Comparison of ENCODE assay signal across 19 mouse cellular contexts in the genomic region with DNA sequence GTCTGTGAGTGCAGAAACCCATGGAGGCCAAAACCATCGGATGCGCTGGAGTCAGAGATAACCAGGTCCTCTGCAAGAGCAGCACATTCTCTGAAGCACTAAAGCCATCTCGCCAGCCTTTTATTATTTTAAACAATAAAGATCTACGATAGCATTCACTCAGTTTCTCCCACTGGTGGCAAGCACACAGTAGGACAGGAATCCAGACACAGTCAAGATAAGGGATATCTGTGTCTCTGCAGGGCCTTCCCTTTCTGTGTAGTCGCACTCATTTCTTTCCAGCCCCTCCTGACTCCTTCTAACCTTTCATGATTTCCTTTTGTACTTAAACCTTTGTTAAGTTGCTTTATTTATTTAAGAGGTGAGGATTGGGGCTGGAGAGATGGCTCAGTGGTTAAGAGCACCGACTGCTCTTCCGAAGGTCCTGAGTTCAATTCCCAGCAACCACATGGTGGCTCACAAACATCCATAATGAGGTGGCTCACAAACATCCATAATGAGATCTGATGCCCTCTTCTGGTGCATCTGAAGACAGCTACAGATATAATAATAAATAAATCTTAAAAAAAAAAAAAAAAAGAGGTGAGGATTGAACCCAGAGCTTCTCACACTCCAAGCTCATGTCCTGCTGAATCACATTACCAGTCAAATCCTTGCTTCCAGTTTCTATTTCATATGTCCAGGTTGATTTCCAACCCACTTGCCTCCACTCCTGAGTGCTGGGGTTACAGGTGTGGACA. TPM values are rescaled to one million over a fixed set of nuclear protein-coding genes. Genes with fewer than 3 reads are reported as not detected.
DNase-seq lines count a peak whose midpoint lies in the region; ATAC-seq and TF ChIP-seq lines count a peak whose summit lies in the region.
"Had no signal": no experiment of that assay in that cellular context is flagged by ENCODE, and none has a peak within 500 bp of the region (broad histone marks: within the 10 kb centered on the region; RNA-seq: fewer than 3 reads in every experiment).

No protein-coding gene starts in this region.

- H3K4me3 ChIP-seq in forebrain, postnatal 0 days (ENCODE audit: low read depth, low read length), result no peak overlapping the region
- H3K4me3 ChIP-seq in forebrain, embryonic 12.5 days (replicated peaks), result no peak overlapping the region
- H3K4me3 ChIP-seq in intestine, postnatal 0 days (ENCODE audit: low read depth, low read length), result no peak overlapping the region
- H3K4me3 ChIP-seq in intestine, embryonic 16.5 days (ENCODE audit: low read length), result no peak overlapping the region
- H3K4me3 ChIP-seq in liver, embryonic 15.5 days (replicated peaks), result no peak overlapping the region
- H3K4me3 ChIP-seq in liver, embryonic 11.5 days (ENCODE audit: low read depth, low read length), result no peak overlapping the region
- H3K4me3 ChIP-seq in stomach, postnatal 0 days (ENCODE audit: low read depth, low read length), result no peak overlapping the region
- H3K4me3 ChIP-seq in lung, adult 2 months (replicated peaks; ENCODE audit: extremely low read depth, low read depth, low read length), result no peak overlapping the region
- H3K4me3 ChIP-seq: embryonic facial prominence, embryonic 12.5 days; heart, embryonic 12.5 days; hindbrain, embryonic 10.5 days had no signal

- DNase-seq in forebrain, postnatal 0 days, result no peak
- no peak for DNase-seq in liver, embryonic 11.5 days (ENCODE audit: low spot score)
- DNase-seq in stomach, postnatal 0 days (ENCODE audit: low spot score), result no peak
- no peak for DNase-seq in lung, adult 2 months
- DNase-seq: adrenal gland, adult 8-10 months; cerebellum, adult 11 months; cerebellum, adult 9-10 months; cerebellum, postnatal 25 days; heart, adult 18-20 months had no signal

- H3K9me3 ChIP-seq in forebrain, postnatal 0 days (ENCODE audit: low read length), result no peaks in the 10 kb centered on the region
- H3K9me3 ChIP-seq in forebrain, embryonic 12.5 days, result no peaks in the 10 kb centered on the region
- H3K9me3 ChIP-seq in intestine, postnatal 0 days (ENCODE audit: control insufficient read depth), result no peaks in the 10 kb centered on the region
- no peaks in the 10 kb centered on the region for H3K9me3 ChIP-seq in intestine, embryonic 16.5 days (ENCODE audit: control insufficient read depth, low read length)
- no peaks in the 10 kb centered on the region for H3K9me3 ChIP-seq in liver, embryonic 15.5 days (replicated peaks)
- no peaks in the 10 kb centered on the region for H3K9me3 ChIP-seq in liver, embryonic 11.5 days (ENCODE audit: control insufficient read depth, low read length)
- no peaks in the 10 kb centered on the region for H3K9me3 ChIP-seq in stomach, postnatal 0 days (ENCODE audit: control insufficient read depth, low read length)
- H3K9me3 ChIP-seq: embryonic facial prominence, embryonic 12.5 days; heart, embryonic 12.5 days; hindbrain, embryonic 10.5 days had no signal

- TF ChIP-seq POLR2A in lung, adult 2 months (IDR thresholded peaks at IDR 0.05; ENCODE audit: borderline replicate concordance, extremely low read depth, low read depth, low read length), result no peak

- 0 out of 2 replicates have a peak, but pooled peaks have one; percentile 28 for TF ChIP-seq CTCF in forebrain, postnatal 0 days (IDR thresholded peaks at IDR 0.05; ENCODE audit: low read depth)
- TF ChIP-seq CTCF in intestine, postnatal 0 days (IDR thresholded peaks at IDR 0.05; ENCODE audit: low read depth), result peak; percentile 37
- TF ChIP-seq CTCF in stomach, postnatal 0 days (IDR thresholded peaks at IDR 0.05; ENCODE audit: low read depth), result peak; percentile 36
- TF ChIP-seq CTCF in lung, adult 2 months (IDR thresholded peaks at IDR 0.05; ENCODE audit: insufficient read depth, low read length), result no peak

- H3K4me2 ChIP-seq in forebrain, postnatal 0 days (ENCODE audit: low read depth), result no peak overlapping the region
- no peak overlapping the region for H3K4me2 ChIP-seq in forebrain, embryonic 12.5 days
- H3K4me2 ChIP-seq in intestine, postnatal 0 days (replicated peaks; ENCODE audit: low read depth), result no peak overlapping the region
- no peak overlapping the region for H3K4me2 ChIP-seq in intestine, embryonic 16.5 days (ENCODE audit: low read depth, low read length)
- H3K4me2 ChIP-seq in liver, embryonic 15.5 days, result no peak overlapping the region
- H3K4me2 ChIP-seq in liver, embryonic 11.5 days, result no peak overlapping the region
- H3K4me2 ChIP-seq in stomach, postnatal 0 days (replicated peaks; ENCODE audit: low read depth), result no peak overlapping the region
- H3K4me2 ChIP-seq: embryonic facial prominence, embryonic 12.5 days; heart, embryonic 12.5 days; hindbrain, embryonic 14.5 days had no signal

- H3K4me1 ChIP-seq in forebrain, postnatal 0 days (ENCODE audit: insufficient read depth), result peaks cover 4% of the 10 kb centered on the region; the same call in 1 of the 2 replicates
- peaks cover 11% of the 10 kb centered on the region for H3K4me1 ChIP-seq in forebrain, embryonic 12.5 days
- peaks cover 4% of the 10 kb centered on the region; the same call in 1 of the 2 replicates for H3K4me1 ChIP-seq in intestine, postnatal 0 days (replicated peaks; ENCODE audit: control insufficient read depth, insufficient read depth, low read length)
- H3K4me1 ChIP-seq in intestine, embryonic 16.5 days (ENCODE audit: control insufficient read depth, insufficient read depth, low read length), result peaks cover 20% of the 10 kb centered on the region
- H3K4me1 ChIP-seq in liver, embryonic 15.5 days (replicated peaks), result peaks cover 33% of the 10 kb centered on the region
- peaks cover 13% of the 10 kb centered on the region for H3K4me1 ChIP-seq in liver, embryonic 11.5 days (replicated peaks; ENCODE audit: control insufficient read depth, insufficient read depth, low read length)
- peaks cover 4% of the 10 kb centered on the region for H3K4me1 ChIP-seq in stomach, postnatal 0 days (replicated peaks; ENCODE audit: control insufficient read depth, insufficient read depth)
- H3K4me1 ChIP-seq in lung, adult 2 months (ENCODE audit: control insufficient read depth, insufficient read depth, low read length), result peaks cover 11% of the 10 kb centered on the region

- no peak for TF ChIP-seq EP300 in stomach, postnatal 0 days (optimal IDR thresholded peaks at IDR 0.05)

- no peaks in the 10 kb centered on the region for H3K27me3 ChIP-seq in forebrain, postnatal 0 days (ENCODE audit: insufficient read depth, low read length)
- H3K27me3 ChIP-seq in forebrain, embryonic 12.5 days, result no peaks in the 10 kb centered on the region
- no peaks in the 10 kb centered on the region for H3K27me3 ChIP-seq in intestine, postnatal 0 days (replicated peaks; ENCODE audit: control insufficient read depth, insufficient read depth, low read length)
- no peaks in the 10 kb centered on the region for H3K27me3 ChIP-seq in intestine, embryonic 16.5 days (replicated peaks; ENCODE audit: control insufficient read depth, insufficient read depth, low read length)
- H3K27me3 ChIP-seq in liver, embryonic 15.5 days, result no peaks in the 10 kb centered on the region
- no peaks in the 10 kb centered on the region for H3K27me3 ChIP-seq in liver, embryonic 11.5 days (replicated peaks; ENCODE audit: control insufficient read depth, insufficient read depth, low read length)
- H3K27me3 ChIP-seq in stomach, postnatal 0 days (ENCODE audit: control insufficient read depth, insufficient read depth, low read length), result no peaks in the 10 kb centered on the region
- H3K27me3 ChIP-seq: embryonic facial prominence, embryonic 12.5 days; heart, embryonic 12.5 days had no signal

- H3K36me3 ChIP-seq in forebrain, postnatal 0 days (ENCODE audit: insufficient read depth), result peaks cover 11% of the 10 kb centered on the region
- H3K36me3 ChIP-seq in forebrain, embryonic 12.5 days (replicated peaks), result peaks cover 33% of the 10 kb centered on the region
- H3K36me3 ChIP-seq in intestine, postnatal 0 days (ENCODE audit: control insufficient read depth, insufficient read depth), result peaks cover 26% of the 10 kb centered on the region
- H3K36me3 ChIP-seq in intestine, embryonic 16.5 days (ENCODE audit: control insufficient read depth, insufficient read depth, low read length), result peaks cover 13% of the 10 kb centered on the region
- peaks cover 38% of the 10 kb centered on the region for H3K36me3 ChIP-seq in liver, embryonic 15.5 days (replicated peaks)
- peaks cover 17% of the 10 kb centered on the region for H3K36me3 ChIP-seq in liver, embryonic 11.5 days (ENCODE audit: control insufficient read depth, insufficient read depth, low read length)
- H3K36me3 ChIP-seq in stomach, postnatal 0 days (ENCODE audit: control insufficient read depth, insufficient read depth, low read length), result peaks cover 5% of the 10 kb centered on the region; the same call in 1 of the 2 replicates

- 89% methylated on average over 7 of the region's 7 CpGs for WGBS in forebrain, postnatal 0 days
- WGBS in forebrain, embryonic 12.5 days, result 90% methylated on average over 7 of the region's 7 CpGs
- WGBS in intestine, postnatal 0 days, result 88% methylated on average over 7 of the region's 7 CpGs
- 91% methylated on average over 7 of the region's 7 CpGs for WGBS in intestine, embryonic 16.5 days
- 76% methylated on average over 7 of the region's 7 CpGs for WGBS in liver, embryonic 15.5 days (ENCODE audit: insufficient replicate concordance)
- WGBS in liver, embryonic 11.5 days, result 87% methylated on average over 7 of the region's 7 CpGs
- WGBS in stomach, postnatal 0 days, result 80% methylated on average over 7 of the region's 7 CpGs
- WGBS in lung, adult 2 months, result 82% methylated on average over 7 of the region's 7 CpGs

- H3K9ac ChIP-seq in forebrain, postnatal 0 days, result no peak overlapping the region
- H3K9ac ChIP-seq in forebrain, embryonic 12.5 days, result no peak overlapping the region
- no peak overlapping the region for H3K9ac ChIP-seq in intestine, postnatal 0 days (ENCODE audit: low read depth, low read length)
- no peak overlapping the region for H3K9ac ChIP-seq in intestine, embryonic 16.5 days (ENCODE audit: low read depth, low read length)
- no peak overlapping the region for H3K9ac ChIP-seq in liver, embryonic 15.5 days
- H3K9ac ChIP-seq in liver, embryonic 11.5 days (ENCODE audit: low read depth, low read length), result no peak overlapping the region
- H3K9ac ChIP-seq in stomach, postnatal 0 days (ENCODE audit: low read length), result no peak overlapping the region
- H3K9ac ChIP-seq: embryonic facial prominence, embryonic 12.5 days; heart, embryonic 12.5 days; hindbrain, embryonic 14.5 days had no signal

- no peak for ATAC-seq in forebrain, postnatal 0 days
- no peak for ATAC-seq in forebrain, embryonic 12.5 days (ENCODE audit: low FRiP score)
- ATAC-seq in intestine, postnatal 0 days, result no peak
- no peak for ATAC-seq in intestine, embryonic 16.5 days
- ATAC-seq in liver, embryonic 15.5 days (ENCODE audit: insufficient read depth), result no peak
- no peak for ATAC-seq in liver, embryonic 11.5 days (replicated peaks; ENCODE audit: low FRiP score)
- no peak for ATAC-seq in stomach, postnatal 0 days (ENCODE audit: low FRiP score, low TSS enrichment)
- ATAC-seq: forebrain, embryonic 16.5 days; inflammation-experienced regulatory T-cells, adult 6 months had no signal

- no peak overlapping the region for H3K27ac ChIP-seq in forebrain, postnatal 0 days (ENCODE audit: low read depth, low read length)
- H3K27ac ChIP-seq in forebrain, embryonic 12.5 days, result no peak overlapping the region
- H3K27ac ChIP-seq in intestine, postnatal 0 days (ENCODE audit: low read depth, low read length), result no peak overlapping the region
- no peak overlapping the region for H3K27ac ChIP-seq in intestine, embryonic 16.5 days (ENCODE audit: low read length)
- 0 out of 2 replicates have a peak overlapping the region, but pooled peaks have one; percentile 19 for H3K27ac ChIP-seq in liver, embryonic 15.5 days (replicated peaks)
- no peak overlapping the region for H3K27ac ChIP-seq in liver, embryonic 11.5 days (ENCODE audit: low read depth, low read length)
- no peak overlapping the region for H3K27ac ChIP-seq in stomach, postnatal 0 days (replicated peaks)
- H3K27ac ChIP-seq: embryonic facial prominence, embryonic 12.5 days; hindbrain, embryonic 10.5 days; hindbrain, embryonic 14.5 days had no signal

RNA-seq across cellular contexts. Expression of a gene that starts 4.0 kb away (rescaled TPM):
- total RNA-seq in forebrain, postnatal 0 days (2014; rRNA removed), result 248 and 252 TPM in 2 replicates
- polyA plus RNA-seq in forebrain, postnatal 0 days (2015; fragmentation: Nextera tagmentation; extraction: Ambion mirVana), result 286 and 290 TPM in 2 replicates
- polyA plus RNA-seq in forebrain, embryonic 12.5 days (2016; fragmentation: Nextera tagmentation; extraction: Ambion mirVana), result 220 and 238 TPM in 2 replicates
- polyA plus RNA-seq in intestine, postnatal 0 days (2015; fragmentation: Nextera tagmentation; extraction: Ambion mirVana), result 121 and 126 TPM in 2 replicates
- polyA plus RNA-seq in intestine, embryonic 16.5 days (2015; fragmentation: Nextera tagmentation; extraction: Ambion mirVana), result 162 and 166 TPM in 2 replicates
- 53.7 and 58.4 TPM in 2 replicates for polyA plus RNA-seq in liver, embryonic 15.5 days (2015; fragmentation: Nextera tagmentation; extraction: Ambion mirVana)
- polyA plus RNA-seq in liver, embryonic 11.5 days (2014; fragmentation: Nextera tagmentation; extraction: Ambion mirVana), result 139 and 140 TPM in 2 replicates
- 121 and 126 TPM in 2 replicates for polyA plus RNA-seq in stomach, postnatal 0 days (2015; fragmentation: Nextera tagmentation; extraction: Ambion mirVana)
- 74.5 and 82.0 TPM in 2 replicates for polyA plus RNA-seq in lung, adult 2 months (2012; rRNA removed)

RNA-seq across cellular contexts. Expression of a gene that starts 7.3 kb away (rescaled TPM):
- 735 and 828 TPM in 2 replicates for total RNA-seq in forebrain, postnatal 0 days (2014; rRNA removed)
- polyA plus RNA-seq in forebrain, postnatal 0 days (2015; fragmentation: Nextera tagmentation; extraction: Ambion mirVana), result 1,247 and 1,523 TPM in 2 replicates
- 781 and 789 TPM in 2 replicates for polyA plus RNA-seq in forebrain, embryonic 12.5 days (2016; fragmentation: Nextera tagmentation; extraction: Ambion mirVana)
- polyA plus RNA-seq in intestine, postnatal 0 days (2015; fragmentation: Nextera tagmentation; extraction: Ambion mirVana), result 2,194 and 2,204 TPM in 2 replicates
- 1,467 and 1,508 TPM in 2 replicates for polyA plus RNA-seq in intestine, embryonic 16.5 days (2015; fragmentation: Nextera tagmentation; extraction: Ambion mirVana)
- polyA plus RNA-seq in liver, embryonic 15.5 days (2015; fragmentation: Nextera tagmentation; extraction: Ambion mirVana), result 485 and 535 TPM in 2 replicates
- polyA plus RNA-seq in liver, embryonic 11.5 days (2014; fragmentation: Nextera tagmentation; extraction: Ambion mirVana), result 1,017 and 1,108 TPM in 2 replicates
- polyA plus RNA-seq in stomach, postnatal 0 days (2015; fragmentation: Nextera tagmentation; extraction: Ambion mirVana), result 1,651 and 1,766 TPM in 2 replicates
- polyA plus RNA-seq in lung, adult 2 months (2012; rRNA removed), result 984 and 1,290 TPM in 2 replicates

RNA-seq across cellular contexts. Expression of a gene that starts 30.9 kb away (rescaled TPM):
- 48.5 and 57.7 TPM in 2 replicates for total RNA-seq in forebrain, postnatal 0 days (2014; rRNA removed)
- 34.7 and 44.0 TPM in 2 replicates for polyA plus RNA-seq in forebrain, postnatal 0 days (2015; fragmentation: Nextera tagmentation; extraction: Ambion mirVana)
- polyA plus RNA-seq in forebrain, embryonic 12.5 days (2016; fragmentation: Nextera tagmentation; extraction: Ambion mirVana), result 90.0 and 92.2 TPM in 2 replicates
- polyA plus RNA-seq in intestine, postnatal 0 days (2015; fragmentation: Nextera tagmentation; extraction: Ambion mirVana), result 18.6 and 19.7 TPM in 2 replicates
- 48.4 and 51.9 TPM in 2 replicates for polyA plus RNA-seq in intestine, embryonic 16.5 days (2015; fragmentation: Nextera tagmentation; extraction: Ambion mirVana)
- 25.0 and 25.4 TPM in 2 replicates for polyA plus RNA-seq in liver, embryonic 15.5 days (2015; fragmentation: Nextera tagmentation; extraction: Ambion mirVana)
- polyA plus RNA-seq in liver, embryonic 11.5 days (2014; fragmentation: Nextera tagmentation; extraction: Ambion mirVana), result 70.7 and 76.0 TPM in 2 replicates
- polyA plus RNA-seq in stomach, postnatal 0 days (2015; fragmentation: Nextera tagmentation; extraction: Ambion mirVana), result 20.1 and 20.5 TPM in 2 replicates
- polyA plus RNA-seq in lung, adult 2 months (2012; rRNA removed), result 14.9 and 18.5 TPM in 2 replicates

RNA-seq across cellular contexts. Expression of a gene that starts 57.0 kb away (rescaled TPM):
- 41.9 and 49.6 TPM in 2 replicates for total RNA-seq in forebrain, postnatal 0 days (2014; rRNA removed)
- 13.7 and 14.5 TPM in 2 replicates for polyA plus RNA-seq in forebrain, postnatal 0 days (2015; fragmentation: Nextera tagmentation; extraction: Ambion mirVana)
- polyA plus RNA-seq in forebrain, embryonic 12.5 days (2016; fragmentation: Nextera tagmentation; extraction: Ambion mirVana), result 88.6 and 89.4 TPM in 2 replicates
- polyA plus RNA-seq in intestine, postnatal 0 days (2015; fragmentation: Nextera tagmentation; extraction: Ambion mirVana), result 1.5 and 2.2 TPM in 2 replicates
- 6.5 and 9.0 TPM in 2 replicates for polyA plus RNA-seq in intestine, embryonic 16.5 days (2015; fragmentation: Nextera tagmentation; extraction: Ambion mirVana)
- polyA plus RNA-seq in liver, embryonic 15.5 days (2015; fragmentation: Nextera tagmentation; extraction: Ambion mirVana), result 1.1 and 1.3 TPM in 2 replicates
- polyA plus RNA-seq in liver, embryonic 11.5 days (2014; fragmentation: Nextera tagmentation; extraction: Ambion mirVana), result 7.5 and 8.7 TPM in 2 replicates
- 2.2 and 2.4 TPM in 2 replicates for polyA plus RNA-seq in stomach, postnatal 0 days (2015; fragmentation: Nextera tagmentation; extraction: Ambion mirVana)
- polyA plus RNA-seq in lung, adult 2 months (2012; rRNA removed), result 1.7 and 3.3 TPM in 2 replicates
- polyA plus RNA-seq: inflammation-experienced regulatory T-cells, adult 6 months had no signal
